Mouse (Mus musculus) adrenal gland, postnatal 10 days (tissue): ENCODE measurements around the gene Sept8. TPM values are rescaled to one million over a fixed set of nuclear protein-coding genes. Genes with fewer than 3 reads are reported as not detected.

ENCODE experiments used
- DNase-seq: peaks from one replicate; pipeline ENCODE4 v3.0.0; 2021; ENCODE audit warnings: mixed read lengths
- total RNA-seq, 2 experiments: library from RNA; stranded (reverse); gene quantifications; 2 replicates each; pipeline ENCODE4 v1.2.3; 2021

The Sept8 gene
- total RNA-seq, 2 experiments from 2014 or later = 41.2 to 49.2 TPM

DNA sequence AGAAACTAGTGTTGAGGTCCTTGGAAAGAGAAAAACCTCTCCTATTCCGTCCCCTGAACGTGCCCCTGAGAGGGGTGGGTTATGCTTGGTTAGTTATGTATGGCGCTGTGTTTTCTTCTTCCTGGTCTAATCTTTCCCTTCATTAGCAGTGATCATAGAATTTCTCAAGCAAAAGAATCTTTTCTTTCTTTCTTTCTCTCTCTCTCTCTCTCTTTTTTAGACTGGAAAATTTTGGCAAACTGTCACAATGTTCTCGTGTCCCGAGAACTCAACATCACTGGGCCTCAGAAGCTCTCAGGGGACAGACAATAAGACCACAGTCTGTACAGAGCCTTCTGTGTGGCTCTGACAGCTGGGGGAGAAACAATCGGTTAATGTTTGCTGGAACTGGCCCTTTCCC is 23.6 kb upstream of the Sept8 start:
- DNase-seq = no peak

DNA sequence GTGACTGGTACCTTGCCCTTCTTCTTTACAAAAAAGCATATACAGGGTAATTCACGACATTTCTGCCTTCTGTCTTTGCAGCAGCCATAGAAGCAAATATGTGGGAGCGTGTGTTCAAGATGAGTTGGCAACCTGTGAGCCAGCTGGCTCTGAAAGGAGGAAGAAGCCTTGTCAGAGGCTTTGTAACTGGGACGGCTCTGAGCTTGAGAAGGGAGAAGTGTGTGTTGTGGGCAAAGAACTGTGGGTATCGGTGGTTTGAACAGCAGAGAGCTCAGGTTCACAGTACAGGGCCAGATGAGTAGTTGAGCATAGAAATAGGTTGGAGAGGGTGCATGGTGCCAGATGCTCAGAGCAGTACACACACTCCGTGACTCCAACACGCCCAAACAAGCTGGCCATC is 22.1 kb upstream of the Sept8 start:
- DNase-seq = no peak

DNA sequence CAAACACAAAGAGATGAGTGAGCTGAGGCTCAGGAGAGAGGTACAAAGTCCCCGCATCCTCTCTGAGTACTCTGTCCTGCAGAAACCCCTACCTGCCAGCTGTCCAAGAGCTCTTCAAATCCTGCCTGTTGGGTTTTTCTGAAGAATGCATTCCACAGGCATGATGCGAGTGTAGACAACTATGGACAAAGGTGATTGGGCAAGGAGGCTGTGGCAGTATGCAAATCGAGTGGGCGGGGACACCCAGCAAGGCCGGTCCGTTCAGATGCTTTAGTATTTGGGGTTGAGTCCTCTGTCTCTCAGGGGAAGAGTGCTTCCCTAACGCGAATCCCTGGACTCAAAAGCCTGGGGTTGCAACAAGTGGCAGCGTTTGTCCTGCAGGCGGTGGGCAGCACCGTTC is 18.5 kb upstream of the Sept8 start:
- DNase-seq = no peak

DNA sequence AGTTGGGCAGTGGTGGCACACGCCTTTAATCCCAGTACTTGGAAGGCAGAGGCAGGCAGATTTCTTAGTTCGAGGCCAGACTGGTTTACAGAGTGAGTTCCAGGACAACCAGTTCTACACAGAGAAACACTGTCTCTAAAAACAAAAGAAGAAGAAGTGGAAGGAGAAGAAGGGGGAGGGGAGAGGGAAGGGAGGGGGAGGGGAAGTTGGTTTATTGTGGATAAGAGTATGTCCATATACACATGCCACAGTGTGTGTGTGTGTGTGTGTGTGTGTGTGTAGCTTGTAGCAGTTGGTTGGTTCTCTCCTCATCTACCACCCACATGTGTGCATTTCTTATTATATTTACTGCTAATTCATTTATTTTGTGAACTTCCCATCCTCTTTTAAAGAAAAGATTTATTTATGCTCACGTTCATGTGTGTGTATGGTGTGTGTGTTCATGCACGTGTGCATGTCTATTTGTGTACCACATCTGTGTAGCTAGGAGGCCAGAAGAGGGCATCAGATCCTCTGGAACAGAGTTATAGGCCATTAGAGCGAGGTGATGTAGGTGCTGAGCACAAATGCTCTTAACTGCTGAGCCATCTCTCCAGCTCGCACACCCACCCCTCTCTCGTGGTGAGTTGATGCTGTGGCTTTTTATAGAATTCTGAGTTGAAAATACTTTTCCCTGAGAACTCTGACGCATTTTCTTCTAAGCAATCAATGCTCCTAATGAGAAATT is 16.9 kb upstream of the Sept8 start:
- DNase-seq = no peak

DNA sequence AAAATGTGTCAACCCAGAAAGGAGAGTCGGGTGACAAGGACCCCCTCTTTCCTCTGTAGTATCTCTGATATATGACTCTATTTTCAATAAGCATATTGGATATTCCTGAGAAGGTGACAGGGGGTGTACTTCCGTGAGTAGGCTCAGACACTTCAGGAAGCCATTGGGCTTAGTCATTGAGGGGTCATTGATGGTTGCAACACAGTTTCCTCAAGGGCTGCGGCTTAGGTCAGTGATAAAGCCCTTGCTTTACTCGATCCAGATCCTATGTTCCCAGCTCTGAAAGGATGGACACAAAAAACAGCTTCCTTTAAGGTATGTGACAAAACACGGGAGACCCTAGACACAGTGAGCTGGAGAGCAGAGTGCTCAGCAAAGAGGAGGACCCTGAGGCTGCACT is 15.3 kb upstream of the Sept8 start:
- DNase-seq = no peak

DNA sequence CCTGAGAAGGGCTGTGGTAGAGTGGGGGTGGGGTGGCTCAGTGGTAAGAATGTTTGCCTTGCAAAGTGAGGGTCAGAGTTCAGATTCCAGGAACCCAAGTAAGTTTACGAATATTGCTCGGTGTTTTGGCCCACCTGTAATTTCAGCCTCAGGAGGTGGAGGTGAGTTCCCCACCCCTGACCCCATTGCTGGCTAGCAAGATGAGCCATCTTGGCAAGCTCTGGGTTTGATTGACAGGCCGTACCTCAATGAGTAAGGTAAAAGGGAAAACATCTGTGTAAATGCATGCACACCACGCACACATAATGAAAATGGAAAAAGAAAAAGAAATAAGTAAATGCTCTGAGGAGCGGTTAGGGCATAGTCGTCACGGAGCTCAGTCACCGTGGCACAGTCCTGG is 14.7 kb upstream of the Sept8 start:
- DNase-seq = no peak

DNA sequence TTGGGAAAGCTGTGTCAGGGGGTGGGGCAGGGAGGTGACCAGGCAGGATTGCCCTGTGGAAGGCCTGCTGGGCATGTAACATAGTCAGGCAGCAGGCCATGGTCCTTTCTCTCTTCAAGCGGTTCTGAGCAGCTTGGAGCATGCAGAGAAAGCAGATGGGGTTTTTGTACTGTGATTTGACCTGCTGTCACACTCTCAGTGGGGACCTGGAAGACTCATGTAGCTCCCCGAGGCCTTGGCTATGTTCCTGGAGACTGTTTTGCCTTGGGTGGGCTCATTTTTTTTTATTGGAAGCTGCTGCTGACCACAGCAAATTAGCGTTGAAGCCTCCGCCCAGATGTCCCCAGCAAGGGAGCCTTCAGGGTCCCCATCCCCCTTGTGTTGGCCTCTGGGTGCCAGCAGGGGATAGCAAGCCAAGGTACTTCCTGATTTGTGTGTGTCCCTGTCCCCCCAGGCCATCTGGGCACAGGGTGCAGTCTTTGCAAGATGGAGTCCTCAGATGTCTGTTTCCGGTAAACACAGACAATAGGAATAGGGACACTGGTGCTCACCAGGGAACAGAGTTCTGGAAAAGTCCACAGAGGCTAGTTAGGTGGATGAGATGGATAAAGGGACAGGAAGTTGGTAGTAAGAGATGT is 13.9 kb upstream of the Sept8 start:
- DNase-seq = no peak

DNA sequence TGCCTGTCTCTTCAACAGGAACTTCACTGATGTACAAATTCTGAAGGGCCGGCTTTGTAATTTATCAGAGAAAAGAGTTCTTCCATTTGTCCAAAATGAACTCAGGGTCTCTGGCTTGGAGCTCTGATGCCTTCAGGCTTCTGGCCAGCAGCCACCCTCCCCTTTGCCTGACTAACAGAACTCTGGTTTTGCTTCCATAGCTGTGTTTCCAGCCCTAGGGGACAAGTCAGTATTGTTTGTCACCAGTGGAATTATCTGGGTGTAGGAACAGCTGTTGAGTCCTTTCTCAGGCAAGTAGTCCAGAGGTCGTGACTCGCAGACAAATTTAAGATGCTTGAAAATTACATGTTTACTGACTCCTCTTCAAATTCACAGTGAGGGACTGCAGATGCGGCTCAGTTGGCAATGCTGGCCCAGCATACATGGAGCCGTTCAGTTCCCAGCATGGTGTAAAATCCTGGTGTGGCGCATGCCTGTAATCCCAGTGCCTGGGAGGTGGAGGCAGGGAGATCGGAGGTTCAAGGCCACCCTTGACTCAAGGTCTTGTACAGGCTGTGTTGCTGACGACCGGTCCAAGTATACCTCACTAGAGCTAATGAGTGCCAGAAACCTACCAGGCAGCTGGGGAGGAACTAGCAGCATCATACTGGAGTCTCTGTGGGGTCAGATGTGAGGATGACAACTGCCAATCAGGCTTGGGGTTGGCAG is 11.8 kb upstream of the Sept8 start:
- DNase-seq = no peak

DNA sequence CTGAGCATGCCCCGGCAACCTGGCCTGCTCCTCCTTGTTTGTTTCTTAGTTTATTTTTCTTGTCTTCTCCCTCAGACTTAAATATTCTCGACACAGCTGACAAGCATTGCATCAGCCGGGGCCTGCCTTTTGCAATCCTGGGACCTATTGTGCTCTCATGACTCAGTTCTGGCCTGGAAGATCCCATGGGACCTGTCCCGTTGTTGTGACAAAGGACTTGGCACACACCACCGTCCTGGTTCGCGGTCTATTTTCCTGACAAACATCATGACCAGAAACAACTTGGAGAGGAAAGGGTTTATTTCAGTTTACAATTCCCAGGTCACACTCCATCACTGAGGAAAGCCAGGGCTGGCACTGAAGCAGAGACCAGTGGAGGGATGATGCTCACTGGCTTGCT is 10.9 kb upstream of the Sept8 start:
- peak; percentile 81 for DNase-seq

DNA sequence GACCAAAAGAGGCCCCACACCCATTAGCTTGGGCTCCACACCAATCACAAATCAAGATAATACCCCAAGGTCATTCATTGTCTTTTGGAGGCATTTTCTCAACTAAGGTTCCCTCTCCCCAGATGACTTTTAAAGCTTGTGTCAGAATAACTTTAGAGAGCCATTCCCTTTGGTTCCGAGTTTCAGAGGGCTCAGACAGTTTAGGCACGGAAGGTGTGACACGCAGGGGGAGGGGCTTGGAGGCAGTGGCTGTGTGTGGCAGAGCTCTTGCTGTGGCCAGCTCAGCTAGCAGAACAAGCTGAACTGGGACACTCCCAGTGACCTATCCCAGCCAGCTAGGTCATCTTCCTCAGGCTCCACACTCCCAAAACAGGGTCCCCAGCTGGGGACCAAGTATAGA is 10.5 kb upstream of the Sept8 start:
- no peak for DNase-seq

DNA sequence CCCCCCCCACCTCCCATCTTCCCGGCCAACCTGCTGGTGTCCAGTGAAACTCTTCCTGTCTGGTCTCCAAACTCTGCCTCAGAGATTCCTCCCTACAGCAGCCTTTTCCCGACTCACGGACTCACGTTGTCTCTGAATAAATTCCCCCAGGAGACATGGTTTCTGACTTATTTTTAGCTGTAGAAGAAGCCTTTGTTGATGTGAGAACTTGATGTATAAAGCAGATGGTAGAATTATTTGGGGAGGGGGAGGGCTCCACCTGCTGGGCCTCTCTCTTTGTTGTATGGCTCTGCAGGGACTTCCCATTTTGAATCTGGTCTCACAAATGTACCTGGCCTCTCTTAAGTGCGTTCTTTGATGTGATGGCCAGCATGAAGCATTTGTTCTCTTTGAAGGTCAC is 8.7 kb upstream of the Sept8 start:
- DNase-seq = no peak

DNA sequence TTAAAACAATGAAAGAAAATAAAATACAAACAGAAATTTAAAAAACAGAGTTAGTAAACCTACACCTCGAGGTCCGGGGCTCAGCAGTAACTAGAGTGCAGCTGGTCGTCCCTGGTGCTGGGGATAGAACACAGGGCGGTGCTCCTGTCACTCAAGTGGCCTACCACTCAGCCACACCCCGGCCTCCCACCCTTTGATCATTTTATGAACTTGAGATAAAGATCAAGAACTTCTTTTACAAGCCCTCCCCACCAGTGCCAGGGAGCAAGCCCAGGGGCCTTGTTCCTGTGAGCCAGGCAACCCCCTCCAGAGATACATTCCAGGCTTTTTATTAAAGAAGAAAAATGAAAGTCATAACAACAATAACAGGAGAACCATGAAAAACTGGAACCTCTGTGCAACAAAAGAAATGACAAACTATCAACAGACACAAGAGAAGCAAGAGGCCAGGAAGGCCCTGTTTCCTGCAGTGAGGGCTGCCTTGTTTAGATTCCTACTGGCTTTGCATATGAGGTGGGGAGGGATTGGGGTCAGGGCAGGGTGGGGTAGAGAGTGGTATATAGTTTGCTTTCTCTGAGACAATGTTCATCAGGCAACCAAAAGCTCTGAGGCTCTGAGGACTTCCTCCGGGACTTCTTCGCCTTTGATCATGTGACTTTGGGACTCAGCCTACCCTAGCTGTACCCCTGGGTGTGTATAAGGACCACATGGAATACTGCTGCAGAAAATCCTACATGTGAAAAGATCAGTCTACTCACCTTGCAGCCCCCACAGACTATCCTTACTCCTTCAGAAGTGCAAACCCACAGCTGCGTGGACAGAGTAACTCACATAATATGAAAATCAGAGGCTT is 2.1 kb upstream of the Sept8 start:
- no peak for DNase-seq

DNA sequence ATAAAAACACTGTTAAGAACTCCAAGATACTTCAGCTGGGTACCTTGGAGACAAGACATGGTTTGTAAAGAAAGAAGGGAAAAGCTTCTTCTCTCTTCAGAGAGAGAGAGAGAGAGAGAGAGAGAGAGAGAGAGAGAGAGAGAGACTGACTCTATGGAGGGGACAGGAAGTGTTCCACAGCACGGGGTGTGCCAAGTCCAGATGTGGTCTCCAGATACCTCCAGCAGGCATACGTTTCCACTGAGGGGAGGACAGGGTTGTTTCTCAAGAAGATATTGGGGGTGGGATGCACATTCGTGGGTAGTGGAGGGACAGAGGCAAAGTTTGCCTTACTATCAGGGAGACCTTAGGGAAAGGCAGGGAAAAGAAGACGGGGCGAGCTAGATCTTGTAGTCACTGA is 298 bp upstream of the Sept8 start:
- no peak for DNase-seq

DNA sequence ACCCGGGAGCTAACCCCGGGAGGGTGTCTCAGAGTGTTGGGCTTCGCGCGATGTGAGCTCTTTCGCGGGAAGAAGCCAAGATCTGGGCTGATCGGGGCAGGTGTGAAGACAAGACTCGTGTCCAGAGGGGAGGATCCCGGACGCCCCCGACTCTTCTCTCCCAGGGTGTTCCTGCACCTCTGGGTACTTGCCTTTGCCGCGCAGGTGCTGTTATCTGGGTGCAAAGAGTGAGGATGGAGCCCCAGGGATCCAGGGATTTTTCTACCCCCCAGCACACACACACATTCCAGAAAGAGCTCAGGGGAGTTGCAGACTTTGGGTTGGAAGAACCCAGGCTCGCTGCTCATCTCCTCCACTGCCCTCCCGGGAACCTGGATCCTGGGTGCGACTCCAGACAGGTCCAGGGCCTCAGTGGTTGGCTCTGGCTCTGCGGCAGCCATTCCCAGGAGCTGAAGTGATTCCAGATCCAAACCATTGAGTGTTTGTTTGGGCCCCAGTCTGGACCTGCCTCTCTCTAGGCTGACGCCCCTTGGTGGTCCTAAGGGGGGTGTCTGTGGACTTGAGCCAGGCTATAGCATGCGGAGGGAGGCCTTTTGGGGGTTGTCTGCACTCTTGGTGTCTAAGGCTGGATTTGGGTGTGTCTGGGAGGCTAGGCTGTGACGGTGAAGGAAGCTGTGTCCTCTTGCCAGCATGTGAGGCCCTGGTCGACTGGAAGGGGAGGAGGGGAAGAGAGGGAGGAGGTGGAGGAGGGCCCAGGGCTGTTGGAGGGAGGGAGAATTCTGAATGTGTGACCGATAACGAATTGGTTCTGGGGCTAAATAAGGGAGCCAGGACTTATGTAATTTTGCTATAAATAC is 1.3 kb downstream of the Sept8 start:
- DNase-seq = peak; percentile 55

DNA sequence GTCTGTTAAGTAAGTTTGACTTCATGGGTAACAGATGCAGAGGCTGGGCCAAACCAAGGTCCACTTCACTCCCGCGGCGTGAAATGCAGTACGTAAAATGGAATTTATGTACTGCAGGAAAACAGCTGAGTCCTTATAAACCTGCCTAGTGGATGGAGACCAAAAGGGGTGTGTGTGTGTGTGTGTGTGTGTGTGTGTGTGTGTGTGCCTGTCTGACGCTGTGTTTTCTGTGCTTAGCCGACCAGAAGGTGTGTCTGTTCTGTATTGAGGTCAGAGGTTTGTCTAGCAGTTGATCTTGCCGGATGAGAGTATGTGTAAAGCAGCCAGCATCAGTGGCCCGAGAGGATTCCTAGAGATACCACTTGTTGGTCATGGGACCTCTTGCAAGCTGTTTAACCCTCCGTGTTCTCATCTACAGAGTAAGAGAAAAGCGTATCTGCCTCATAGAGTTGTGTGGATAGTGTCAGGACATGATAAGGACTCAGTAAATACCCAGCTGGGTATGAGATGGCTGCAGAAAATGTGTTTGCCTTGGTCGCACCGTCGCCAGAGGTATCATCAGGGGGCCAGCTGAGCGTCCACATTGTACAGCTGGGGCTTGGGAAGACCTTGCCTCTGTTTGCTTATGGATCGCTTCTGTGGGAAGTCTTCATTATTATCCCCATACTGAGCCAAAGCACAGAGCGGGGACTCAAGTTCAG is 2.2 kb downstream of the Sept8 start:
- DNase-seq = no peak

DNA sequence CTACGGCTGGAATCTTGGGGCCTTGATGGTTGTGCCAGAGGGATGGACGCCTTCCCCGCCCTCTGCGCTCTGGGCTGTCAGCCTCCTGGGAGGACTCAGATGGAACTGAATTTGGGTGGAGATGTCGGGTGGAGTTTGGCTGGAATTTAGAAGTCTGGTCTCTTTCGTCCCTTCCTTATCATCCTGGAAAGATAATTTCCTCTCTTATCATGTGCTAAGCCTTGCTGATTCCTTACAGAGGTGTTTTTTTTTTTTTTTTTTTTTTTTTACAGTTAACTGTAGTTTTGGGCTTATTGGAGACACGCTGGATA is 2.7 kb downstream of the Sept8 start:
- no peak for DNase-seq

DNA sequence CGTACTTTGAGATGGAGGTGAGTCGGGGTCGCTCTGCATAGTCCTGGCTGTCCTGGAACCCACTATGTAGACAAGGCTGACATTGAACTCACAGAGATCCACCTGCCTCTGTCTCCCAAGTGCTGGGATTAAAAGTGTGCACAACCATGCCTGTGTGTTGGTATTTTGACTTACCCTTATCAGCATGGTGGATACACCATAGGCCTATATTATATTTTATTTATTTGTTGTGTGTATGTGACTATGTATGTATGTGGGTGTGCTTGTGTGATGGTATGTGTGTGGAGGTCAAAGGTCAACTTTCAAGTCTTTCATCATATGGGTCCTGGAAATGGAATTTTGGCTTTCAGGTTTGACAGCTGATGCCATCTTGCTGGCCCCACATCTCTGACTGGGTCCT is 3.3 kb downstream of the Sept8 start:
- DNase-seq = no peak

DNA sequence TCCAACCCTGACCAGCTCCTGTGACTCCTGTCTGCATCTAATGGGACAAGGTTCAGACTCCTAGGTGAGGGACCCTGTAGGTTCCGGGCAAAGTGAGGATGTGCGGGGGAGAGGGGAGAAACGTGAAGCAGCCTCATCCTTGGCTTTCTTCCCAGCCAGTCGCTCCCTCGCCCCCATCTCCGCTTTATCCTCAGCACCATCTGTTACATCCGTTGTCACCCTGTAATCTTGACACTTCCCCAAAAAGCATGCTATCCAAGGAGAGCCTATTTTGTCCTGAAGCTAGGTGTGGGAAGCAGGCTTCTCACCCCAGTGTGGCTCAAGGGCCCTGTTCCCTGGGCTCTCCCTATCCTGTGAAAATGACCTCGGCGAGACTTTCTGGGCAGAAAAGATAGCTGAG is 3.9 kb downstream of the Sept8 start:
- DNase-seq = no peak

DNA sequence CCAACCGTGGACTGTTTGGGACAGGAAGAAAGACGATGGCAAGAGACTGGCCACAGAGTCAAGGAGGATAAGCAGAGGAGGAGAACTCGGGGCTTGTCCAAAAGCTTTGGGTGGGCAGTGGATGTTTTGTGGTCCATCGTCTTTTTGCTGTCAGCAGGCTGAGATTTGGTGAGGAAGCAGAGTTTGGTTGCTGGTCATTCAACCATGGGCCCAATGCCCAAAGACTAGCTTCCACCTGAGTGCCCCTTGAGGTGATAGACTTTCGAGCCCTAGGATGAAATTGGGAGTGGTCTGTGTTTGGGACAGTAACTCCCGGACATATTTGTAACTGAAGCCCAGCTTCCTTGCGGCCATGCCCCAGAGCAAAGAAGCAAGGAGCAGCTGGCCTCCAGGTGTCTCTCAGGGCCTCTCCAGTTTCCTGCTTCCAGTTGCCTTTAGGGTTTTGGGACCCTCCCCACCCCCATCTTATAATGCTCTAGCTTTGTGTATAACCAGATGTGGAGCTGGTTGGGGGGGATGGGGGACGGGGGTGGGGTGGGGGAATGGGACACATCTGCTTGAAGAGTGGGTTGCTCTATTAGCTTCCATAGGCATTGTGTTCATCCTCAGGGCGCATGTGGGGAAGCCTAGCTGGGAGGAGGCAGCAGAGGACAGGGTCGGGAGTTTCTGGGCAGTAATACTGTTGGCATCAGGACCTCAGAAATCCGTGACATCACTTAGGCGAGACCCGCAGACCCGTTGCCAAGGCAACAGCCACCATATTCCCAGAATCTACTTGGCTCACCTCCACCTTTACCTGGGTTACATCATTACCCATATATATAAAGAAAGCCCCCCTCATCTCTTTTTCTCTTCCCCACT is 4.7 kb downstream of the Sept8 start:
- no peak for DNase-seq

DNA sequence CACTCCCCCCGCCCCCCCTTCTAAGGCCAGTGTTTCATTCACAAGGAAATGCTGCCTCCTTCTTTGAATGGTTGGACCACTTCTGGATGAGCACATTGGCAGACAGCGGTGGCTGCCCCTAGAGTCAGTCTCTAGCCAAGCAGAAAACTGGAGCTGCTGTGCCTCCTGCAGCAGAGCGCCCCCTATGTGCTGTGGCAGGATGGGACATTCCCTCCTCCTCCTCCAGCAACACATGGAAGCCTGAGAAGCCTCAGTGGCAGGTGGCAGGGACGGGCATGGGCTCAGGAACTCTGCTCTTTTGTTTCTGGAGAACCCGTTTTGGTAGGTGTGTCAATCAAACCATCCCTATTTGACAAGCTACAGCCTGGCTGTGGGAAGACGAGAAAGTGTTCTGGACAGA is 5.8 kb downstream of the Sept8 start:
- DNase-seq = peak; percentile 20
